Mouse (Mus musculus) kidney, postnatal 36 days (tissue): ENCODE measurements around the gene Pola1.
A peak's percentile ranks its signal among the peaks of the same experiment; 100 is the strongest.
"Not testable (repeated sequence)": the region's sequence is repeated elsewhere in the genome, so short reads cannot be mapped to it uniquely, and the experiment has no call there.

Experiments
- DNase-seq, 2 experiments: peaks; one replicate each; pipeline ENCODE4 v3.0.0; 2021 to 2022; ENCODE audit warnings: mixed read lengths in 2 of 2

Pola1 gene

GRCm38 (mm10) chrX:93429738-93430260 lies 202.2 kb downstream of the Pola1 start:
- no peak for DNase-seq

GRCm38 (mm10) chrX:93428956-93429737 lies 202.8 kb downstream of the Pola1 start:
- no peak for DNase-seq

GRCm38 (mm10) chrX:93400871-93401270 lies 231.1 kb downstream of the Pola1 start:
- not testable (repeated sequence) for DNase-seq

GRCm38 (mm10) chrX:93397089-93397488 lies 234.9 kb downstream of the Pola1 start:
- DNase-seq: no peak

- DNase-seq: no peak
These were observed 254.5 kb downstream of the Pola1 start for GRCm38 (mm10) chrX:93377285-93377972.

GRCm38 (mm10) chrX:93373503-93373902 lies 258.5 kb downstream of the Pola1 start:
- DNase-seq: no peak

- no peak for DNase-seq
These were observed 262.2 kb downstream of the Pola1 start for GRCm38 (mm10) chrX:93369708-93370107.

GRCm38 (mm10) chrX:93368211-93368610 lies 263.7 kb downstream of the Pola1 start:
- DNase-seq: no peak

- no peak for DNase-seq
These were observed 310.6 kb downstream of the Pola1 start for GRCm38 (mm10) chrX:93321336-93321735.

GRCm38 (mm10) chrX:93319979-93320378 lies 312.0 kb downstream of the Pola1 start:
- no peak for DNase-seq

- no peak for DNase-seq
These were observed 314.4 kb downstream of the Pola1 start for GRCm38 (mm10) chrX:93317577-93317976.

GRCm38 (mm10) chrX:93305780-93306179 lies 326.2 kb downstream of the Pola1 start:
- no peak for DNase-seq

GRCm38 (mm10) chrX:93301798-93302197 lies 330.2 kb downstream of the Pola1 start:
- no peak for DNase-seq

GRCm38 (mm10) chrX:93300183-93300815 lies 331.7 kb downstream of the Pola1 start:
- no peak for DNase-seq

GRCm38 (mm10) chrX:93299771-93300170 lies 332.2 kb downstream of the Pola1 start:
- DNase-seq: no peak

- no peak for DNase-seq
These were observed 332.8 kb downstream of the Pola1 start for GRCm38 (mm10) chrX:93299046-93299626.

- peak in 1 of 2 experiments; percentile 31 for DNase-seq
These were observed 334.9 kb downstream of the Pola1 start for GRCm38 (mm10) chrX:93297001-93297441.

GRCm38 (mm10) chrX:93295819-93296218 lies 336.1 kb downstream of the Pola1 start:
- DNase-seq: no peak

- no peak for DNase-seq
These were observed 337.0 kb downstream of the Pola1 start for GRCm38 (mm10) chrX:93294736-93295490.

- no peak for DNase-seq
These were observed 339.9 kb downstream of the Pola1 start for GRCm38 (mm10) chrX:93292031-93292430.

- no peak for DNase-seq
These were observed 342.0 kb downstream of the Pola1 start for GRCm38 (mm10) chrX:93289851-93290380.

GRCm38 (mm10) chrX:93289076-93289475 lies 342.9 kb downstream of the Pola1 start:
- DNase-seq: no peak
